Mouse (Mus musculus) lung, postnatal 0 days (tissue): ENCODE data around the gene Ttc16.

Experiments used
- CTCF ChIP-seq: IDR thresholded peaks from 2 replicates; pipeline ENCODE4 v1.5.1; 2016; ENCODE audit warnings: antibody characterized with exemption, mild to moderate bottlenecking
- EP300 ChIP-seq: IDR thresholded peaks from 2 replicates; pipeline ENCODE4 v1.6.1; 2016; ENCODE audit warnings: antibody characterized with exemption, mild to moderate bottlenecking, control low read depth

DNA sequence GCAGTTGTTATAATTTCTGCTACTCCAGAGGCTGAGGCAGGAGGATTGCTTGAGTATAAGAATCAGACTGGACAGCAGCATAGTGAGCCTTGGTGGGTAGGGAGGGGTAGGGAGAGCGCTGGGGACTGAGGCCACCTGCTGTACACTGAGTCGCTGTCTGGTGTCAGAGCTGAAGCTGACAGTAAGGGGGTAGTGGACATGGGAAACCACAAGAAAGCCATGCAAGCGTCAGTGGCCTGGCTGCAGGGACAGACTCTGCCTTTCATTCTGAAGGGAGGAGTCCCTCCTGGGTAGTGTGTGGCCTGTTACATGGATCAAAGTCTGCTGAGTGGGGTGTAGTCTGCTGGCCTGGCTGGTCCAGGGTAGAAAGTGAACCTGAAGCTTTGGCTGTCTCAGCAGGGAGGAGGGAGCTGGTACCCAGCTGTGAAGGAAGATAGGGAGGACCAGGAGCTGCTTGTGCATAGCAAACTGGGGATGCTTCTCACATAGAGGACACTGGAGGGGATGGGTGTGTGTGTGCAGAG is 39.1 kb downstream of the Ttc16 start:
- TF ChIP-seq CTCF, result no peak
- no peak for TF ChIP-seq EP300
